Mouse (Mus musculus) inflammation-experienced regulatory T-cells, adult 16 weeks (primary cell): ENCODE data around the gene Ndufaf3. TPM values are rescaled to one million over a fixed set of nuclear protein-coding genes. Genes with fewer than 3 reads are reported as not detected.

Source experiments
- polyA plus RNA-seq: library from polyadenylated mRNA; unstranded; fragments of 100-300 nt; shearing (Covaris generic); gene quantifications from one replicate; pipeline ENCODE4 v1.2.1, GENCODE M21; 2017

The Ndufaf3 gene
- polyA plus RNA-seq, result 73.7 TPM

DNA sequence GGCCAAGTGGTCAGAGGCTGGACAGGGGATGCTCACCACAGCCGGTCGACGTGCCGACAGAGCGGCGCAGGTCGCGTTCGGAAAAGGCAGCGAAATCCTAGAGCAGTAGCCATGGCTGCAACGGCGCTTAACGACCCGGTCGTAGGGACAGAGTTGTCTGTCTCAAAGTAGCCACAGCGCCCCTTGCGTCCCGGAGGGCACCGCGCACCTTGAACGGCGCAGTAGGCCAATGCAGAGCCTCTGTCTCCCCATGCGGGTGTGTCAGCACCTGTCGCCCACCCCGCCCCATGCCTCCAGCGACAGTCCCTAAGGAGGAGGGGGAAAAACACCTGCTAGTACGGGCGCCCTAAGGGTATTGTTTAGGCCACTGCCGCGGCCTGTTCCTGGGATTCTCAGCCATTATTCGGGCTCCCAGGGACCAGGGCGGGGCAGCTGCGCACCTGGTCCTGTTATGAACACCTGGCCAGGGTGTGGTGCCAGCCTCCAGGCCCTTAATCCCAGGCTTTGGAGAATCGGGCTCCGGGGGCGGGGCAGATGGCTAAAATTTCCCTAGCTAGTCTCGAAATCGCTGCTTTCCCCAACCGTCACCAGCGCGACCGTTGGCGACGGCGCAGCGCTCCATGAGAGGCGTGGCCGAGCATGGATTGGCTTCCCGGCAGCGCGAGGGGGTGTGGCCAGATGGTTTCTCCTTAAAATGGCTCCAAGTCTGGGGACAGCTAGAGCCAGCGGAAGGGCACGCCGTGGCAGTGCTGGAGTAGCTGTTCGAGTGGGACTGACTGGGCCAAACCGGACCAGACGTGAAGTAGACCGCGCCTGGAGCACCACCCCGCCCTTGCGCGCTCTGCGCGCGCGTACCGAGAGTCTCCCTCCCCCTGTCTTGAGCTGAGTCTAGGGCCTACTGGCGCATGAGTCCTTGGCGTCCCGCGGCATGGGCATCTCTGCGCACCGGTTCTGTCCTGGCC is at the start of gene Ndufaf3:
Ndufaf3 (minus strand) TSS at position 620 of the 962 bp plus-strand sequence.

DNA sequence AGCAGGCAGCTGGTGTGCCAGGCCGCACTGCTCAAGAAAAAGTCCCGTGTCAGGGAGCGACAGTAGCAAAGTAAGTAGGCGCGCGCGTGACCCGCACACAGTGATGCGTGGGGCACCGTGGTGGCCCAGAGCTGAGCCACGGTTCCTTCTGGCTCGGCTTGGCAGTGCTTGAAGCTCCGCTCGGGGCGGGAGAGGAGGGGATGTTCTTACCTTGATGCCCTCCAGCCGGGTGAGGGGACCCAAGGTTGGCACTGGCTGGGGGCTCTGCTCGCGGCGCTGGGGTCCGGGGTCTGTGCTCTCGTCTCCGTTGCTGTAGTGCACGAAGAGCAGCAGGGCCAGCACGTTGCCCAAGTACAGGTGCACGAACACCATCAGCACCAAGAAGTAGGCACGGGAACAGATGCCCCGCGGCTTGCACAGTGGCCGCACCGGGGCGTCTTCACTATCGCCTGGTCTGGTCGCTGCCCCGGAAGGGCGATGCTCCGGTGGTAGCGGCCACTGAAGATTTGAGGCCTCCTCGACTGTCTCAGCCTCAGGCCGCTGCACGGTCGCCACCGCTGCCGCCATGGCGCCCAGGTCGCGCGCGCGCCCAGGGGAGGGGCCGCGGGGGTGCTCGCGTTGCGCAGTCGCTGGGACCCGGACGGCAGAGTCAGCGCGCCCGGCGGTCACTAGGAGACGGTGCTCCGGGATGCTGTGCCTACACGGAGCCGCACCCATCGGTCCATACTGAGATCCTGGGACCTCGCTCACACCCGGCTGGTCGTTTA is 29.9 kb upstream of the Ndufaf3 start, which contains the start of gene P4htm:
P4htm (minus strand) TSS at position 670 of the 767 bp plus-strand sequence.

DNA sequence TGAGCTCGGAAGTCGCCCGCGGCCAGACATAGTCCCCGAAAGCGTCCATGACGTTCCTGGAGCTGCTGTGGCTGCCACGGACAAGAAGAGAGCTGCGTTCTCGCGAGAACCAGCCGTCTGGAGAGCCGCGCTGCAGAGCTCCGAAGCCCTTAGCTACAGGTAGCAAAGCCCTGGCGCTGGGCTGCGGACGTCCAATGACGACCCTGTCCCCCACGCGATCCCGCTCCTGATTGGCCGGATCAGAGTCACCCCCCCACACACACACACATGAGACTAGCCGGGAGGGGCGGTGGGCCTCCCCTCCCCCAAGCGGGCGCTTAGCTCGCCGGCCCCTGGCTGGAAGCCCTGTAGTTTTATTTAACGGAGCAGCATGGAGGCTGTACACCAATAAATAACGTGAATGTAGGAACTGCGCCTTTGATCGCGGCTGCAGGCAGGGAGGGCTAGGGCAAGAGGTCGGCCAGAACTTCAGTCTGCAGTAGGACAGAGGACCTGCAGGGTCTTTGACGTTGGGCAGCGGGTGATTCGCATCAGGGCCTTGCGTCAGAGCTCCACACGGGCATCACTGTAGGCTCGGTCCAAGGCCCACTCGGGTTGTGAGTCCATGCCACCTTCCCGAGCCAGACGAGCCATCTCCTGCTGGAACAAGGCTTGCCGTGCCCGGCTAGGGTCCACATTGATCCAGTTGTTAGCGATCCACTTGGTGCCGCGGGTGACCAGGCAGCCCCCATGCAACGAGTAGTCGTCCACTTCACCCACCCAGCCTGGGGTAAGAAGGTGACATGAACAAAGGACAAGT is 11.5 kb upstream of the Ndufaf3 start, which contains the start of gene Wdr6:
Wdr6 (minus strand) TSS at position 195 of the 799 bp plus-strand sequence.

DNA sequence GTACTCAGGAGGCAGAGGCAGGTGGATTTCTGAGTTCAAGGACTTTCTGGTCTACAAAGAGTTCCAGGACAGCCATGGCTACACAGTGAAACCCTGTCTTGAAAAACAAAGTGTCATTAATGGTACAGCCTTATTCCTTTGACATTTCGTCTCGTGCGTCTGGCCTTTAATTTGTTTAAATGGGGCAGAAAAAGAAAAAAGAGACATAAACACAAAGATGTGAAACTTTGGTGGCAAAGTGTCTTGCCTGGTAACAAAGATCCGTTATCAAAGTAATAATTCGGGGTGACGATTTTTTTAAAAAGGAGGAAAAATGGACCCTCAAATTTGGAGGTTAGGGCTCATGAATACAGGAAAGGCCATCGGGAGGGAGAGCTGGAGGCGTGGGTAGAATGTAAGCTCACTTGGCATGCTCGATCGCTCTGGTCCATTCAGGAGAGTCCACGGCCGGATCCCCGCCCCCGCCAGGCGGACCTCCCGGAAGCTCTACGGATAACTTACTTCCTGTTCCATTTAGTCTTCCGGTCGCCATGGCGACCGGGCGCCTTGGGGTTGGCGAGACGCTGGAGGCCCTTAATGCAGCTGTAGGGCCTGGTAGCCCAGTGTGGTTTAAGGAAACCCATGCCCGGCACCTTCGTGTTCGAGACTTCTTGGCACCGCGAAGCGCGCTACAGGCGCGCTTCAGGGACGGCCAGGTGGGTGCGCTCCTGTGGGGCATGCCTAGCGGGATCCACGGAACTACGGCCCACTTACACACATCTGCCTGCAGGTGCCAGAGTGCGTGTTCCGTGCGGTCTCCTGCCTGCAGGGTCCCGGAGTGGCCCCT is 2.4 kb upstream of the Ndufaf3 start, which contains the start of gene Dalrd3:
Dalrd3 (plus strand) TSS at position 506 of the 826 bp plus-strand sequence.

DNA sequence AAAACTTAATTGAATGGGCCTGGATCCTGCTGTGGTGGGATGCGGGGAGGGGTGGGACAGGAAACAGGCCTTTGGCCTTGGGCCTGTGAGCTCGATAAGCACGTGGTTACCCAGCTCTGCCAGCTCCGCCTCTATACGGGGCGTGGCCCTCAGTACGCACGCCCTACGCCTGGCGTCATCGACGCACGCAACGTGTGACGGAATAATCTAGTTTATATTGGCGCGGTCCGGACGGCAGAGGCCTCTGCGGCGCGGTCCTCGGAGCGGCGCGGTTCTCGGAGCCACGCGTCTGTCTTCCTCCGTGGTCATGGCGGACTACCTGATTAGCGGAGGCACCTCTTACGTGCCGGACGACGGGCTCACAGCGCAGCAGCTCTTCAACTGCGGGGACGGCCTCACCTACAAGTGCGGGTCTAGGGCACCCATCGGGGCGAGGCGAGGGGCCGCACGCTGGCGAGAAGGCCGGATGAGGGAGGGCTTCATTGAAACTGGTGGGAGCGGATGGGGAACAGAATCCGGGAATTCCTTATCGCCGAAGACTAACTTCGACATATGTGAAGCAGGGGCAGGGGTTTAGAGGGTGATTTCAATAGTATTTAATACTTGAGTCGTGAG is 6.9 kb downstream of the Ndufaf3 start, which contains the start of gene Impdh2:
Impdh2 (plus strand) TSS at position 60 of the 615 bp plus-strand sequence.

DNA sequence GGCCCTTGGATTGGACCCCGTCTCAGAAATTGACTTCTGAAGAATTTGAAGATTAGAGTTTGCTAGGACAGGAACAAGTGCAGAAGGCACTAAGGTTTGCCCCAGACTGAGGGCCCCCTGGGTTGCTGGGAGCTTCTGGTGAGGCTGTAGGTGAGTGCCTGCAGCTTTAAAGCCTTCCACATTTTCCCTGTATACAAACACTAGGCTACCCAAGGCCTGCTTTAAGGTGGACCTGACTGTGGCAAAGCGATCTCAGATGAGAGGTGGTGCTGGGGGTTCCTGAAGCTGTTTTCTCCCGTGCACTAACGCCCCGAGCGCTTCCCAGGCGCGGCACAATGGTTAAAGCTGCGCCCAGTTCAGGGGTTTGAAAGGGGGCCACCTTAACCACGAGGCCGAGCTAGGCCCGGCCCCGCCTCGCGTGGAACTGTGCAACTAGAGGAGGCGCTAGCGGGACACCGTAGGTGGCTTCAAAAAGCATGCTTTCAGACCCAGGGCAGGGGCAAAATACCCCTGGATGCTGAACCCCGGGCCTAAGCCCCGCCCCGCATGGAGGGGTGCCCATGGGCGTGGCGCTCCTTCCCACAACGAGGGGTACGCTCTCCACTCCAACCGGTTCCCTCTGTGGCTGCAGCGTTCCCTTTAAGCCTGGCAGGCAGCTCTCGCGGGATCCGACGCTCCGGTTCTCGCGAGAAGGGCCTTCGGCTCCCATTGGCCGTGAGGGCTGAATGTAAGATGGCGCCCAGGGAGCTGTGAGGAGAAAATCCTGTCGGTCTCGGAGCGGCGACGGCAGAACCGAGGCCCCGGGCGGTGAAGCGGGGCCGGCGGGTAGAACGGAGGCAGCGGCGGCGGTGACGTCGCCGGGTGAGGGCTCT is 50.6 kb downstream of the Ndufaf3 start, which contains the start of gene Qrich1:
Qrich1 (plus strand) TSS at position 427 of the 872 bp plus-strand sequence.

Other genes starting within 250 kb of the Ndufaf3 start
- gene Gpx1, start 228.5 kb downstream of the Ndufaf3 start, polyA plus RNA-seq, result 707 TPM
- gene Usp4, start 219.6 kb downstream of the Ndufaf3 start, polyA plus RNA-seq, result 171 TPM
- 2.0 TPM for gene 1700102P08Rik, start 174.6 kb downstream of the Ndufaf3 start, polyA plus RNA-seq
- gene Ccdc36, start 138.9 kb downstream of the Ndufaf3 start, polyA plus RNA-seq, result not detected
- gene BC048562, start 131.0 kb downstream of the Ndufaf3 start, polyA plus RNA-seq, result not detected
- gene Ccdc71, start 106.9 kb downstream of the Ndufaf3 start, polyA plus RNA-seq, result 56.3 TPM
- 5.8 TPM for gene Klhdc8b, start 105.9 kb downstream of the Ndufaf3 start, polyA plus RNA-seq
- gene Lamb2, start 87.7 kb downstream of the Ndufaf3 start, polyA plus RNA-seq, result 0.44 TPM
- 185 TPM for gene Usp19, start 76.8 kb downstream of the Ndufaf3 start, polyA plus RNA-seq
- 106 TPM for gene Qars, start 59.7 kb downstream of the Ndufaf3 start, polyA plus RNA-seq
- 160 TPM for gene Qrich1, start 50.6 kb downstream of the Ndufaf3 start, polyA plus RNA-seq
- 107 TPM for gene Impdh2, start 7.1 kb downstream of the Ndufaf3 start, polyA plus RNA-seq
- 150 TPM for gene Dalrd3, start 2.5 kb upstream of the Ndufaf3 start, polyA plus RNA-seq
- 105 TPM for gene Wdr6, start 11.3 kb upstream of the Ndufaf3 start, polyA plus RNA-seq
- gene P4htm, start 30.2 kb upstream of the Ndufaf3 start, polyA plus RNA-seq, result 21.6 TPM
- gene Arih2, start 82.0 kb upstream of the Ndufaf3 start, polyA plus RNA-seq, result 96.5 TPM
- 55.1 TPM for gene Slc25a20, start 94.7 kb upstream of the Ndufaf3 start, polyA plus RNA-seq
- gene Prkar2a, start 121.9 kb upstream of the Ndufaf3 start, polyA plus RNA-seq, result 3.0 TPM
- 15.2 TPM for gene Ip6k2, start 216.4 kb upstream of the Ndufaf3 start, polyA plus RNA-seq
- gene Nckipsd, start 240.9 kb upstream of the Ndufaf3 start, polyA plus RNA-seq, result 7.7 TPM